Mouse (Mus musculus): ENCODE data around the gene Cdk6.

Cdk6 gene

GRCm38 (mm10) chr5:3554198-3554597 is 212.9 kb downstream of the Cdk6 start:
- no peak for DNase-seq (ENCODE audit: low read depth, low spot score)

DNA sequence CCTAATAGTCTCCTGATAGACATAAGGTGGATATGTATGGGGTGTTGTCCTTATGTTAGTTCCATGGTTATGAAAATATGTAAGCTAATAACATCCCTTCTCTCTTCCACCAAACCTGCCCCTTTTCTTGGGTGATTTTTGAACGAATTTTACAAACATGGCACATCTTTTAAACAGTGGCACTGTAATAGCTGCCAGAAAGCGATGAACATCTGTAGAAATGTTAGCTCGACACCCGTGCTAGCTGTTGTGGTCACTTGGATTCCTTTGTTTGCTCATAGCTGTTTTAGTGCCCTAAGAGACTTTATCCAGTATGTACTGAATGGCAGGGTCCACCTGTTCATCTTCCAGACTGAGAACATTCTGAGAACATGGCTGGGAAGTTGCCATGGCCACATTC is 230.0 kb downstream of the Cdk6 start, which contains the start of gene 1700109H08Rik:
TSS of gene 1700109H08Rik (plus strand) at position 301 of the 400 bp plus-strand sequence.
- no peak for DNase-seq (ENCODE audit: low read depth, low spot score)

- DNase-seq (ENCODE audit: low read depth, low spot score), result no peak
Measured at GRCm38 (mm10) chr5:3574825-3575224, 233.5 kb downstream of the Cdk6 start.

GRCm38 (mm10) chr5:3577939-3578338 is 236.7 kb downstream of the Cdk6 start:
- DNase-seq (ENCODE audit: low read depth, low spot score), result no peak

DNA sequence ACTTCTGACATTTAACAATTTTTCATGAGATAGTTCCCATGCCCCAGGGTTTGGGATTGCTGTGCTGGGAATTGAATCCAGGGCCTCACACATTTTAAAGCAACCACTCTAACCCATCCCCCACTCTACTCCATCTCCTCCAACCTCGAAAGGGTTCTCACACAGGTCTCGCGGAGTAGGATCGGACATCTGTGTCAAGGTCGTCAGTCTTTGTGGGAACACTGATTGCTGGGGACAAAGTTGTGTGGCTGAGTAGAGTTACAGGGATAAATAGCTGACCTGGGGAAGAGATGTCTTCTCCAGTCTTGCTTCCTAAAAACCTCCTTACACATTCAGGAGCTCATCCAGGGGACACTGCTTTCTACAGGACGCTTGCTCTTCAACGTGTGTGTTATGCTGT is 237.8 kb downstream of the Cdk6 start:
- DNase-seq (ENCODE audit: low read depth, low spot score), result no peak

All from forelimb bud, embryonic 11.5 days (tissue).